Mouse (Mus musculus): ENCODE measurements around the gene Gclc. TPM values are rescaled to one million over a fixed set of nuclear protein-coding genes. Genes with fewer than 3 reads are reported as not detected.

Gene Gclc
- polyA plus RNA-seq, 1 experiment from 2014 or later, result 17.1 TPM

- no peaks in the 10 kb centered on the region for H3K9me3 ChIP-seq (replicated peaks)
- no peaks in the 10 kb centered on the region for H3K27me3 ChIP-seq (ENCODE audit: low read depth, poor library complexity, severe bottlenecking)
- WGBS, result 25% methylated on average over 7 of the region's 7 CpGs
- peaks cover 31% of the 10 kb centered on the region for H3K4me1 ChIP-seq
- H3K4me3 ChIP-seq, result no peak overlapping the region
- no peak overlapping the region; the same call in 1 of the 2 replicates for H3K27ac ChIP-seq (replicated peaks)
- H3K36me3 ChIP-seq, result peaks cover 61% of the 10 kb centered on the region
- DNase-seq (ENCODE audit: low spot score), result no peak
Observed at GRCm38 (mm10) chr9:77776720-77777515, 22.6 kb downstream of the Gclc start.

DNA sequence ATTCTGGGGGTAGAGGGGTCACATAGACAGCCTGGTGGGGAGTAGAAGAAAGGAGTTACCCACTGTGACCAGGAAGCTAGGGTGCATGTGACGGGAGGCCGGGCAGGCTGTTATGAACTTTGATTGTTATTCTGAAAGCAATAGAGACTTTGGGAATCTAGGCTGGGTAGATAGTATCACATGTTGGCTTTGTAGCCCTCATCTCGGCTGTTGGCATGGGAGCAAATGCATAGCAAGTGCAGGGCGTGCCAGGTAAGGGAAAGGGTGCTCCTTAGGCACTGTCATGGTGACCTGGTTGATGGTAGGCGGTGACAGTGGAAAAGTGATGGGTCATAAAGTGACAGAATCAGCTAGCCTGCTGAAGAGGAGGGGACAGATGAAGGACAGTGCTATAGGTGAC lies 23.3 kb downstream of the Gclc start:
- Histone ChIP-seq H3K4me3 (no peak overlapping the region), H3K27me3 (ENCODE audit: low read depth, poor library complexity, severe bottlenecking) (no peaks in the 10 kb centered on the region), H3K4me1 (peaks cover 24% of the 10 kb centered on the region), H3K36me3 (peaks cover 68% of the 10 kb centered on the region), H3K9me3 (replicated peaks) (no peaks in the 10 kb centered on the region), H3K27ac (replicated peaks) (no peak overlapping the region)
- no peak for DNase-seq (ENCODE audit: low spot score)
- 73% methylated on average over 5 of the region's 5 CpGs for WGBS

DNA sequence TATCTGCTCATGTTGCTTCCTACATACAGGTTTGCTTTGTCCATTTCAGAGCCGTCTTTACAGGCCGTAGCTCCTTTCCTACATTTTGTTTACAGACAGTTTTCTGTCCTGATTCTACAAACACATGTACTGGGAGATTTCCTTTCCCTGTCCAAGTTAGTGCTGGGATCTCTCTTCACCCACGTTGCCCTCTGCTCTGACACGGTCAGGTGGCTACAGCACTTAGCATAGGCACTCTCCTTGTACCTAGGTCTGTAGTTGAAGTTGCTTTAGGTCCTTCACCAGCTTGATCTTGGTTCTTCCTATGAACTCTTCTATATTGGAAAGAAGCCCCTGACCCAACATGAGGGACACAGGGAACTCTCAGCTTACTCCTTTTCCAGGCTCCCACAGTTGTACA lies 25.4 kb downstream of the Gclc start:
- no peaks in the 10 kb centered on the region for H3K27me3 ChIP-seq (ENCODE audit: low read depth, poor library complexity, severe bottlenecking)
- H3K9me3 ChIP-seq (replicated peaks), result no peaks in the 10 kb centered on the region
- H3K4me1 ChIP-seq, result peaks cover 18% of the 10 kb centered on the region
- no peak for DNase-seq (ENCODE audit: low spot score)
- WGBS, result 83% methylated on average over 4 of the region's 4 CpGs
- H3K27ac ChIP-seq (replicated peaks), result no peak overlapping the region
- no peak overlapping the region for H3K4me3 ChIP-seq
- peaks cover 82% of the 10 kb centered on the region for H3K36me3 ChIP-seq

DNA sequence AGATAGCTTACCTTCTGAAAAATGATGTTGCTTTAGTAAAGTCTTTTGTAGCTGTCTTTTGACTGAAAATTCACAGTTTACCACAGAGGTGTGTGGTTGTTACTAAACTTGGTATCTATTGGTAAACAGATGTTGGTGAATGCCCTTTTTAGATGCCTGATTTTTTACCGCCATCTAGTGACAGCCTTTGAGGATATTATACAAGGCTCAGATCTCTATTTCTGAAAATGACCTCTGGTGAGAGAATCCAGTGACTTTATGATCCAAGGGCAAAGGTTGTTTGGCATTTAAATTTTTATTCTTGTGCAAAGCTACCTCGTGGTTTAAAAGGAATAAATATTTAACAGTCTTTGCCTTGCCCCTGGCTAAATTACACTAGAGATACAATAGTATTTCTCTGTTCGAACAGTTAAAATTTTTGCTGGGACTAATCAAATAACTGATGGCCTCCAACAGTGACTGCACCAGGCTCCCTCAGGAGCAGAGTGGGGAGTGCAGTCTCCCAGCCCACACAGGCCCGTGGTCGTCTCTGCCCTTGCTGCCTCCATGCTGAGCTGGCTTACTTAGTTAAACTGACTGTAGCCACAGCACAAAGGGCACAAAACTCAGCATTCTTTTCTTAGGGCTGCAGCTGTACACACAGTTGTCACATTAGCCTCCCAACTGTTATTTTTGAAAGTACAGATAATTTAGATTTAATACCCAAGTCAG lies 27.3 kb downstream of the Gclc start:
- Histone ChIP-seq H3K27ac (replicated peaks) (no peak overlapping the region), H3K9me3 (replicated peaks) (no peaks in the 10 kb centered on the region), H3K4me1 (peaks cover 12% of the 10 kb centered on the region), H3K4me3 (no peak overlapping the region), H3K36me3 (peaks cover 83% of the 10 kb centered on the region), H3K27me3 (ENCODE audit: low read depth, poor library complexity, severe bottlenecking) (no peaks in the 10 kb centered on the region)
- no peak for DNase-seq (ENCODE audit: low spot score)
- 57% methylated on average over 5 of the region's 5 CpGs for WGBS

DNA sequence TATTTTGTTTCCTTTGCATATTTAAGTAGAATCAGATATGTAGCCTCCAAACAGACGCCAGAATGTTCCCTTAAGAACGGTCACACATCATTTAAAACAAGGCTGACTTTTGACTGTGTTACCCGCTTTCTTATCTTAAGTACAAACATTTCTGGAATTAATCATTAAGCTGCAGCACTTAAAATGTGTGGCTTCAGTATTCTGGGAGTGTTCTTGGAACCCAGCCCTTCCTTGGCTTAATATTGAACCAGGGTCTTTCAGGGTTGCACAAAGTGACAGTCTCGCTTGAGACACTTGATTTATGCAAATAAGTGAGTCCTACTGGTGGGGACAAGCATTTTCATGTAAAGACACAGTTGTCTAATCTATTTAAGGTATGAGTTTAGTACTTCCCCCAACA lies 27.9 kb downstream of the Gclc start:
- no peaks in the 10 kb centered on the region for H3K27me3 ChIP-seq (ENCODE audit: low read depth, poor library complexity, severe bottlenecking)
- no peak overlapping the region for H3K4me3 ChIP-seq
- peaks cover 87% of the 10 kb centered on the region for H3K36me3 ChIP-seq
- WGBS, result 87% methylated on average over 4 of the region's 4 CpGs
- no peaks in the 10 kb centered on the region for H3K9me3 ChIP-seq (replicated peaks)
- no peak overlapping the region for H3K27ac ChIP-seq (replicated peaks)
- DNase-seq (ENCODE audit: low spot score), result no peak
- peaks cover 6% of the 10 kb centered on the region for H3K4me1 ChIP-seq

DNA sequence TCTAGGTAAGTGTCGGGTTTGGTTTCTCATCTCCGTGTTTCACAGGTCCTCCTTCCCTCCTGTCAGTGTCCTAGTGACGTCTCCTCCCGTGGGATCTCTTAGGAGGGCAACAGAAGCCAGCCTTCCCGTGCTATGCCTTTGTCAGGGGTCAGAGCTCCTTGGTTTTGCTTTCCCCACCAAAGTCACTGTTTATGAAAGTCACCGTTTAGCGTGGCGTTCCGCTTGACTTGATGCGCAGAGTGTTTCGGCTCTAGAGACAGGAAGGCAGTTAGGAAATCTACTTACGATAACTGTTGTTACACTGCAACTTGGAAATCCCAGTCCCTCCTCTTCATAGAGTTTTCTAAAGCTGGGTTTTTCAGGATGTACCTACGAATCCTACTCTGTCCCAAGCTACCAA lies 28.7 kb downstream of the Gclc start:
- Histone ChIP-seq H3K4me1 (no peaks in the 10 kb centered on the region), H3K27me3 (ENCODE audit: low read depth, poor library complexity, severe bottlenecking) (no peaks in the 10 kb centered on the region), H3K27ac (replicated peaks) (no peak overlapping the region), H3K36me3 (peaks cover 92% of the 10 kb centered on the region), H3K9me3 (replicated peaks) (no peaks in the 10 kb centered on the region), H3K4me3 (no peak overlapping the region)
- WGBS, result 87% methylated on average over 13 of the region's 13 CpGs
- DNase-seq (ENCODE audit: low spot score), result no peak

DNA sequence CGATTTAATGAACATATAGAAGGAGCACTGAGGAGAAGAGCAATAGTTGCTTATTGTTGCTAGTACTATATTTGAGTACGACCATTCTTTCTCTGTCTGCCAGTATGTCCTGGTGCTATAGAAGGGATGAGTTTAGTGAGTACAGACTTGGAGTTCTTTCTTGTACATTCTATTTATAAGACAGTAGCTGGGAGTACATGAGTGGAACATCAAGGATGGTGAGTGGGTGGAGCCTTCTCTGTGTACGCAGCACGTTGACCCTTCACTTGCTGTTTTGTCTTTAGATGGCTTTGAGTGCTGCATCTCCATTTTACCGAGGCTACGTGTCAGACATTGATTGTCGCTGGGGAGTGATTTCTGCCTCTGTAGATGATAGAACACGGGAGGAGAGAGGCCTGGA lies 31.1 kb downstream of the Gclc start:
- no peaks in the 10 kb centered on the region for H3K4me1 ChIP-seq
- H3K27ac ChIP-seq (replicated peaks), result no peak overlapping the region
- H3K27me3 ChIP-seq (ENCODE audit: low read depth, poor library complexity, severe bottlenecking), result no peaks in the 10 kb centered on the region
- no peaks in the 10 kb centered on the region for H3K9me3 ChIP-seq (replicated peaks)
- H3K36me3 ChIP-seq, result peaks cover 92% of the 10 kb centered on the region
- no peak for DNase-seq (ENCODE audit: low spot score)
- WGBS, result 93% methylated on average over 8 of the region's 8 CpGs
- H3K4me3 ChIP-seq, result no peak overlapping the region

GRCm38 (mm10) chr9:77787936-77788335 lies 33.6 kb downstream of the Gclc start:
- H3K27ac ChIP-seq (replicated peaks), result no peak overlapping the region
- no peak for DNase-seq (ENCODE audit: low spot score)
- peaks cover 94% of the 10 kb centered on the region for H3K36me3 ChIP-seq
- no peaks in the 10 kb centered on the region for H3K27me3 ChIP-seq (ENCODE audit: low read depth, poor library complexity, severe bottlenecking)
- no peaks in the 10 kb centered on the region for H3K4me1 ChIP-seq
- 90% methylated on average over 7 of the region's 7 CpGs for WGBS
- H3K9me3 ChIP-seq (replicated peaks), result no peaks in the 10 kb centered on the region
- H3K4me3 ChIP-seq, result no peak overlapping the region

- no peak for DNase-seq (ENCODE audit: low spot score)
- H3K36me3 ChIP-seq, result peaks cover 98% of the 10 kb centered on the region
- no peak overlapping the region for H3K27ac ChIP-seq (replicated peaks)
- H3K4me1 ChIP-seq, result no peaks in the 10 kb centered on the region
- 93% methylated on average over 12 of the region's 12 CpGs for WGBS
- H3K9me3 ChIP-seq (replicated peaks), result no peaks in the 10 kb centered on the region; the same call in 1 of the 2 replicates
- H3K27me3 ChIP-seq (ENCODE audit: low read depth, poor library complexity, severe bottlenecking), result no peaks in the 10 kb centered on the region
- no peak overlapping the region for H3K4me3 ChIP-seq
Observed at GRCm38 (mm10) chr9:77789615-77790348, 35.4 kb downstream of the Gclc start.

DNA sequence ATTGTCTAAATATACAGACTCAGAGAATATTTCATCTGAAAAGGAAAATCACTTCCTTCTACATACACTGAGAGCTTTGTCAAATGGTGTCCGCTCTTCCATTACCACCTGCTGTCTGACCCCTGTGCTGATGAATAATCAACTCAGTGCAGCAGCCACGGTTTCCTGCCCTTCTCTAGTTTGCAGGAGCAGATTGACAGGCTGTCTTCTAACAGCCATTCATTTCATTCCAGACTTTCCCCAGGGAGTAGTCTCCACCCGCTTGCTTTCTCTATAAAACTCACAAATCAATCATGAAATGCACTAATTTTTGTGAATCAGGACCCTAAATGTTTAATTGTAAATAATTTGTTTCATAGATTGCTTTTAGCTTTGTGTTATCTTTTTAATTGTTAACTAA lies 39.5 kb downstream of the Gclc start:
- DNase-seq (ENCODE audit: low spot score), result no peak
- Histone ChIP-seq H3K4me1 (no peaks in the 10 kb centered on the region), H3K36me3 (peaks cover 72% of the 10 kb centered on the region), H3K4me3 (no peak overlapping the region), H3K27me3 (ENCODE audit: low read depth, poor library complexity, severe bottlenecking) (no peaks in the 10 kb centered on the region), H3K27ac (replicated peaks) (no peak overlapping the region), H3K9me3 (replicated peaks) (no peaks in the 10 kb centered on the region; the same call in 1 of the 2 replicates)
- 76% methylated on average over 3 of the region's 3 CpGs for WGBS

DNA sequence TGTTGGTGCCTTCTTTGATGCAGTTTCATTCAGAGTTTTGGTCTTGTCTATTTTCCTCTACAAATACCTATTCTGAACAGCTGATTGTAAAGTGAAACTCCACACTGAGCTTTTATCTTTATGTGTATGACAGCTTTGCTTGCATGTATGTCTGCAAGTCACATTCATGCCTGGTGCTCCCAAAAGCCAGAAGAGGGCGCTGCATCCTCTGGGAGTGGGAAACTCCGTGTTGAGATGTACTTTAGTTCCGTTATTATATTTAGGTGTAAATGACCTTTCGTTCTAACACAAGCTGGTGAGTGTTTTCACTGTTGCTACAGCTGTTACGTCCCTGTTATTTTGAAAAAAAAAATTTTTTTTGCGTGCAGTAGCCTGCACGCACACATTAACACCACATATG lies 48.1 kb downstream of the Gclc start:
- 0 out of 2 replicates have a peak, but pooled peaks cover 4% of the 10 kb centered on the region for H3K4me1 ChIP-seq
- no peaks in the 10 kb centered on the region for H3K27me3 ChIP-seq (ENCODE audit: low read depth, poor library complexity, severe bottlenecking)
- peak; percentile 21 for DNase-seq (ENCODE audit: low spot score)
- H3K27ac ChIP-seq (replicated peaks), result no peak overlapping the region
- H3K4me3 ChIP-seq, result no peak overlapping the region
- no peaks in the 10 kb centered on the region for H3K36me3 ChIP-seq
- WGBS, result 62% methylated on average over 7 of the region's 7 CpGs
- H3K9me3 ChIP-seq (replicated peaks), result no peaks in the 10 kb centered on the region

GRCm38 (mm10) chr9:77806426-77806825 lies 52.1 kb downstream of the Gclc start:
- H3K36me3 ChIP-seq, result no peaks in the 10 kb centered on the region
- 49% methylated on average over 3 of the region's 3 CpGs for WGBS
- H3K9me3 ChIP-seq (replicated peaks), result no peaks in the 10 kb centered on the region
- peak; percentile 13 for DNase-seq (ENCODE audit: low spot score)
- H3K4me1 ChIP-seq, result 0 out of 2 replicates have a peak, but pooled peaks cover 4% of the 10 kb centered on the region
- H3K4me3 ChIP-seq, result peak overlapping the region; percentile 40
- H3K27ac ChIP-seq (replicated peaks), result peak overlapping the region; percentile 78
- no peaks in the 10 kb centered on the region for H3K27me3 ChIP-seq (ENCODE audit: low read depth, poor library complexity, severe bottlenecking)
